Mouse (Mus musculus) CH12.LX (cell line): Measurements from ENCODE around the gene Nwd1.
"Not testable (repeated sequence)": the region's sequence is repeated elsewhere in the genome, so short reads cannot be mapped to it uniquely, and the experiment has no call there.

Source experiments
- CTCF ChIP-seq, 2 experiments: IDR thresholded peaks in 1 of 2; conservative IDR thresholded peaks in 1 of 2; 2 replicates each; pipeline ENCODE4 v1.5.1; 2011 to 2012; ENCODE audit warnings: low read depth in 2 of 2, low read length in 2 of 2, improper control_type of control experiment in 1 of 2, inconsistent platforms in 1 of 2, mild to moderate bottlenecking in 1 of 2, moderate library complexity in 1 of 2
- E2F4 ChIP-seq: IDR thresholded peaks from 2 replicates; pipeline ENCODE4 v1.6.1; 2011; ENCODE audit warnings: low read depth, low read length, improper control_type of control experiment; ENCODE audit not compliant: insufficient replicate concordance
- ETS1 ChIP-seq: conservative IDR thresholded peaks from 2 replicates; pipeline ENCODE4 v1.6.1; 2012; ENCODE audit warnings: low read depth, mild to moderate bottlenecking, inconsistent platforms, low read length, improper control_type of control experiment, moderate library complexity
- GABPA ChIP-seq: IDR thresholded peaks from 2 replicates; pipeline ENCODE4 v1.6.1; 2012; ENCODE audit warnings: low read depth, low read length, improper control_type of control experiment, inconsistent platforms; ENCODE audit not compliant: insufficient replicate concordance
- MAFK ChIP-seq: IDR thresholded peaks from 2 replicates; pipeline ENCODE4 v1.6.1; 2011; ENCODE audit warnings: low read length, improper control_type of control experiment; ENCODE audit not compliant: insufficient replicate concordance
- MAX ChIP-seq: IDR thresholded peaks from 2 replicates; pipeline ENCODE4 v1.6.1; 2011; ENCODE audit warnings: low read length, improper control_type of control experiment
- POLR2A ChIP-seq: IDR thresholded peaks from 2 replicates; pipeline ENCODE4 v1.6.1; 2011; ENCODE audit warnings: low read depth, mild to moderate bottlenecking, improper control_type of control experiment, low read length
- SIN3A ChIP-seq: IDR thresholded peaks from 2 replicates; pipeline ENCODE4 v1.6.1; 2012; ENCODE audit warnings: low read length, improper control_type of control experiment, inconsistent platforms
- SMC3 ChIP-seq: IDR thresholded peaks from 2 replicates; pipeline ENCODE4 v1.6.1; 2011; ENCODE audit warnings: low read depth, low read length, improper control_type of control experiment
- TBP ChIP-seq: conservative IDR thresholded peaks from 2 replicates; pipeline ENCODE4 v1.6.1; 2011; ENCODE audit warnings: low read depth, low read length, improper control_type of control experiment
- USF1 ChIP-seq: IDR thresholded peaks from 2 replicates; pipeline ENCODE4 v1.6.1; 2014; ENCODE audit warnings: low read depth, mild to moderate bottlenecking, inconsistent platforms, low read length, improper control_type of control experiment
- ZKSCAN1 ChIP-seq: IDR thresholded peaks from 2 replicates; pipeline ENCODE4 v1.6.1; 2012; ENCODE audit warnings: low read depth, inconsistent platforms, low read length, improper control_type of control experiment, borderline replicate concordance
- ZMIZ1 ChIP-seq: IDR thresholded peaks from 2 replicates; pipeline ENCODE4 v1.6.1; 2012; ENCODE audit warnings: low read depth, mild to moderate bottlenecking, inconsistent platforms, low read length, improper control_type of control experiment

DNA sequence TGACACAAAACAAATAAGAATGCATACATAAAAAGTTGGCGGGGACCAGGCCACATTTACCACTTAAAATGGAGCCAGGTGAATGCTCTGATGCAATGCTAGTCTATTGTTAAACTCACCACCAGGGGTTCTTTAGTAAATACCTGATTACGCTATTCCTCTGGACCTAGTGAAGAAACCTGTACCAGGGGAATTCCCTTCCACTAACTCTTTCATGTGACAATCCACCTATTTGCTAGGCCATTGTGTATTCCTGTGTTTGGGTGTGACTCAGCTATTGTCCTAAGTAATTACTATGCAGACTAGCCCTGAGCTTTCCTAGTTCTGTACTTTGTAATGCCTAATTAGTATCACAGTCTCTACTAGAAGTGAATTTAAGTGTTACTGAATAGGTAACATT lies 30.3 kb downstream of the Nwd1 start:
- TF ChIP-seq CTCF (conservative IDR thresholded peaks at IDR 0.05 in 1 of 2, IDR thresholded peaks at IDR 0.05 in 1 of 2; ENCODE audit: low read depth in 2 of 2, low read length in 2 of 2); SIN3A; MAFK; ZKSCAN1; ZMIZ1; SMC3; USF1; POLR2A; TBP; GABPA; MAX; ETS1; E2F4: not testable (repeated sequence)
